Mouse (Mus musculus): Measurements from ENCODE around the gene Ccdc7a. TPM values are rescaled to one million over a fixed set of nuclear protein-coding genes. Genes with fewer than 3 reads are reported as not detected.

Ccdc7a gene
- polyA plus RNA-seq (2014; fragmentation: Illumina TruSeq; extraction: RNeasy Lipid Tissue Mini Kit (QIAGEN cat#74804); ENCODE audit: low read depth, low replicate concordance): not detected

GRCm38 (mm10) chr8:129065417-129065816 lies at the start of gene Ccdc7a:
TSS of gene Ccdc7a (minus strand) at chr8:129065517.

GRCm38 (mm10) chr8:129066834-129067233 lies 1.5 kb upstream of the Ccdc7a start, which contains the start of gene Ccdc7b:
TSS of gene Ccdc7b (plus strand) at chr8:129067134.

GRCm38 (mm10) chr8:128798594-128798993 lies 266.7 kb downstream of the Ccdc7a start, which contains the start of gene Gm3952:
TSS of gene Gm3952 (minus strand) at chr8:128798694.

GRCm38 (mm10) chr8:128685507-128686428 lies 379.5 kb downstream of the Ccdc7a start, which contains the start of gene Itgb1:
TSS of gene Itgb1 (plus strand) at chr8:128685654.

Other genes starting within 250 kb of the Ccdc7a start
- not detected for gene Ccdc7b, start 1.6 kb upstream of the Ccdc7a start, polyA plus RNA-seq (2014; fragmentation: Illumina TruSeq; extraction: RNeasy Lipid Tissue Mini Kit (QIAGEN cat#74804); ENCODE audit: low read depth, low replicate concordance)
- not detected for gene Gm10999, start 66.1 kb upstream of the Ccdc7a start, polyA plus RNA-seq (2014; fragmentation: Illumina TruSeq; extraction: RNeasy Lipid Tissue Mini Kit (QIAGEN cat#74804); ENCODE audit: low read depth, low replicate concordance)
- 78.8 TPM for gene 2610044O15Rik8, start 168.9 kb upstream of the Ccdc7a start, polyA plus RNA-seq (2014; fragmentation: Illumina TruSeq; extraction: RNeasy Lipid Tissue Mini Kit (QIAGEN cat#74804); ENCODE audit: low read depth, low replicate concordance)

Data from sigmoid colon, adult 10 weeks (tissue).